Mouse (Mus musculus) brain, embryonic 14.5 days (tissue): ENCODE measurements at regions not wholly inside any gene's neighbourhood (a gene's known extent, or its start where the extent isn't known, plus 50 kb on each side); places are given as distances from the start of the nearest gene placed in this dataset.

Source experiments
- CTCF ChIP-seq: fragments of 200-500 bp; IDR thresholded peaks from 2 replicates; pipeline ENCODE4 v1.5.1; 2012; ENCODE audit warnings: inconsistent platforms, mild to moderate bottlenecking, moderate library complexity, borderline replicate concordance; ENCODE audit not compliant: insufficient read depth, insufficient read length; ENCODE audit errors: extremely low read depth
- POLR2A ChIP-seq: fragments of 200-500 bp; IDR thresholded peaks from 2 replicates; pipeline ENCODE4 v1.6.1; 2012; ENCODE audit warnings: mild to moderate bottlenecking, inconsistent platforms, borderline replicate concordance; ENCODE audit not compliant: poor library complexity, insufficient read depth, insufficient read length, severe bottlenecking; ENCODE audit errors: extremely low read depth

DNA sequence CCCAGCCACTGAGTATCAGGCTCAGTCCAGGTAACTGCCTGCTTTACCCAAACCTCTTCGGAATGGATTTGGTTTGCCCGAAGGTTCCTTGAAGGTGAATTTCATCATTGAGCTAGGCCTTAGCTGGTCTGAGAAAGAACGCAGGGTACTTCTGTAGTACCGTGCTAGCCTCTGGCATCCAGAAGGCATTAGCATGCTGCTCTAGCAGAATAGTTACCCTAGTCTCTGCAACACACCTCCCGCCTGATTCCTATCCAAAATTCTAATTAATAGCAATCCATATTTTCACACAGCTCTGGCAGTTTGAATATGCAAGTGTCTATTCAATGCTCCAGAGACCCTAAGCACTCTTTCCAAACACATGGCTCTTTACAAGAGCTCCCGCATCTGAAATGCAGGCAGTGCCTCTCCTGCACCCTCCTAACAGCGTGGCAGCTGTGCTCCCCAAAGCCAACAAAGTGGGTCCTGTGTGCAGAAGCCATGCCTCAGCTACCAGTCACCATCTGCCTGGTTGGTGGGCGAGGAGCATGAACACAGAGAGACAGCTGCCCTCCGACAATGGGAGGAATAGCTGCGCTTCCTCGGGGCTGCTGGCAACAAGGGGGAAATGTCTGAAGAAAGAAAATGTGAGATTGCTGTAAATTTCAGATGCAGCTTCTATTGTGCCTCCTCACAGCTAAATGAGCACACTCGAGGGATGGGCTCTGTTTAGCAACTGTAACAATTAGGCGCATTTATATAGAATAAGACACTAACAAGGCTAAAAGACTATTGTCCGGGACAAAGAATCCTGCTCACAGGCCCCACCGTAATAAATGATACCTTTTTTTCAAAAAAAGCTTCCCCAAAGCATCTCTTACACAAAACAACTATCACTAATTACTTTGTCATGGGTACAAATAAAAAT, 198.6 kb downstream of the Sp3 start:
- TF ChIP-seq CTCF = no peak
- TF ChIP-seq POLR2A = no peak
